ENCODE assay signal across 8 mouse cellular contexts in genomic region chr4:133378236-133379045, GRCm38 (mm10). TPM values are rescaled to one million over a fixed set of nuclear protein-coding genes. Genes with fewer than 3 reads are reported as not detected.
DNase-seq lines count a peak whose midpoint lies in the region; ATAC-seq and TF ChIP-seq lines count a peak whose summit lies in the region.

No protein-coding gene starts in this region.

- H3K9ac ChIP-seq in kidney, embryonic 15.5 days: 0 out of 2 replicates have a peak overlapping the region, but pooled peaks have one; percentile 10
- peak overlapping the region; percentile 7; the same call in 1 of the 2 replicates for H3K9ac ChIP-seq in ES-Bruce4 (ENCODE audit: low read depth, poor library complexity, severe bottlenecking)
- H3K9ac ChIP-seq in forebrain, embryonic 14.5 days (ENCODE audit: low read length): peak overlapping the region; percentile 32; the same call in 1 of the 2 replicates
- H3K9ac ChIP-seq in limb, embryonic 12.5 days (replicated peaks): peak overlapping the region; percentile 31; the same call in 1 of the 2 replicates
- H3K9ac ChIP-seq in neural tube, embryonic 15.5 days (replicated peaks): peak overlapping the region; percentile 9; the same call in 1 of the 2 replicates

- peaks cover 7% of the 10 kb centered on the region for H3K36me3 ChIP-seq in kidney, embryonic 15.5 days
- H3K36me3 ChIP-seq in ES-Bruce4 (ENCODE audit: control insufficient read depth, insufficient read depth, low read length, poor library complexity, severe bottlenecking): no peaks in the 10 kb centered on the region
- H3K36me3 ChIP-seq in forebrain, embryonic 14.5 days (ENCODE audit: control insufficient read depth, insufficient read depth, low read length): no peaks in the 10 kb centered on the region
- peaks cover 18% of the 10 kb centered on the region for H3K36me3 ChIP-seq in limb, embryonic 12.5 days
- no peaks in the 10 kb centered on the region for H3K36me3 ChIP-seq in neural tube, embryonic 15.5 days

- ATAC-seq in kidney, embryonic 15.5 days (replicated peaks; ENCODE audit: low FRiP score): peak; percentile 81
- no peak for ATAC-seq in forebrain, embryonic 14.5 days
- ATAC-seq in limb, embryonic 12.5 days (ENCODE audit: insufficient number of reproducible peaks, insufficient read depth, low FRiP score, low TSS enrichment, low read depth): no peak
- 0 out of 2 replicates have a peak, but pooled peaks have one; percentile 45 for ATAC-seq in neural tube, embryonic 15.5 days (ENCODE audit: low FRiP score)

- no peak for TF ChIP-seq POLR2A in ES-Bruce4 (IDR thresholded peaks at IDR 0.05; ENCODE audit: insufficient read depth, low read length)

- no peaks in the 10 kb centered on the region for H3K27me3 ChIP-seq in kidney, embryonic 15.5 days
- no peaks in the 10 kb centered on the region for H3K27me3 ChIP-seq in ES-Bruce4 (ENCODE audit: control insufficient read depth, insufficient read depth, low read length, poor library complexity, severe bottlenecking)
- H3K27me3 ChIP-seq in forebrain, embryonic 14.5 days (replicated peaks; ENCODE audit: control insufficient read depth, insufficient read depth, low read length): no peaks in the 10 kb centered on the region
- H3K27me3 ChIP-seq in limb, embryonic 12.5 days: no peaks in the 10 kb centered on the region
- H3K27me3 ChIP-seq in neural tube, embryonic 15.5 days (replicated peaks): no peaks in the 10 kb centered on the region

- H3K4me1 ChIP-seq in kidney, embryonic 15.5 days: peaks cover 57% of the 10 kb centered on the region
- peaks cover 12% of the 10 kb centered on the region for H3K4me1 ChIP-seq in ES-Bruce4 (ENCODE audit: control insufficient read depth, insufficient read depth, low read length)
- peaks cover 3% of the 10 kb centered on the region for H3K4me1 ChIP-seq in forebrain, embryonic 14.5 days (ENCODE audit: control insufficient read depth, insufficient read depth, low read length)
- peaks cover 55% of the 10 kb centered on the region for H3K4me1 ChIP-seq in limb, embryonic 12.5 days (replicated peaks)
- H3K4me1 ChIP-seq in neural tube, embryonic 15.5 days: peaks cover 51% of the 10 kb centered on the region

- TF ChIP-seq EP300 in ES-Bruce4 (IDR thresholded peaks at IDR 0.05; ENCODE audit: insufficient read depth, low read depth, low read length): 0 out of 2 replicates have a peak, but pooled peaks have one; percentile 12

- peak overlapping the region; percentile 80 for H3K27ac ChIP-seq in kidney, embryonic 15.5 days
- H3K27ac ChIP-seq in ES-Bruce4 (ENCODE audit: insufficient read depth, low read length): peak overlapping the region; percentile 62
- no peak overlapping the region for H3K27ac ChIP-seq in forebrain, embryonic 14.5 days (ENCODE audit: low read depth, low read length)
- peak overlapping the region; percentile 66 for H3K27ac ChIP-seq in limb, embryonic 12.5 days
- peak overlapping the region; percentile 58 for H3K27ac ChIP-seq in neural tube, embryonic 15.5 days (replicated peaks)

- no peak overlapping the region for H3K4me3 ChIP-seq in kidney, embryonic 15.5 days (replicated peaks)
- H3K4me3 ChIP-seq in ES-Bruce4 (ENCODE audit: low read depth, low read length): no peak overlapping the region
- no peak overlapping the region for H3K4me3 ChIP-seq in forebrain, embryonic 14.5 days (ENCODE audit: low read depth, low read length)
- H3K4me3 ChIP-seq in limb, embryonic 12.5 days (replicated peaks): no peak overlapping the region
- no peak overlapping the region for H3K4me3 ChIP-seq in neural tube, embryonic 15.5 days (replicated peaks)

- TF ChIP-seq CTCF in ES-Bruce4 (IDR thresholded peaks at IDR 0.05; ENCODE audit: low read depth, low read length): no peak

- 20% methylated on average over 13 of the region's 13 CpGs for WGBS in kidney, embryonic 15.5 days
- WGBS in forebrain, embryonic 14.5 days: 12% methylated on average over 13 of the region's 13 CpGs
- WGBS in limb, embryonic 12.5 days: 5% methylated on average over 13 of the region's 13 CpGs
- WGBS in neural tube, embryonic 15.5 days: 22% methylated on average over 13 of the region's 13 CpGs

- no peak for DNase-seq in kidney, adult 18-20 months
- peak; percentile 91 for DNase-seq in brain, adult 2 months (ENCODE audit: low read depth, low spot score)
- peak; percentile 33 for DNase-seq in forebrain, embryonic 14.5 days (ENCODE audit: low spot score)
- no peak for DNase-seq in layer of hippocampus, adult 9-10 months (ENCODE audit: low spot score)

- no peaks in the 10 kb centered on the region for H3K9me3 ChIP-seq in kidney, embryonic 15.5 days (replicated peaks)
- no peaks in the 10 kb centered on the region for H3K9me3 ChIP-seq in ES-Bruce4 (replicated peaks; ENCODE audit: control insufficient read depth, insufficient read depth, low read length, poor library complexity, severe bottlenecking)
- H3K9me3 ChIP-seq in forebrain, embryonic 14.5 days (replicated peaks; ENCODE audit: control insufficient read depth, low read length): no peaks in the 10 kb centered on the region
- no peaks in the 10 kb centered on the region for H3K9me3 ChIP-seq in limb, embryonic 12.5 days
- no peaks in the 10 kb centered on the region for H3K9me3 ChIP-seq in neural tube, embryonic 15.5 days (replicated peaks)

- H3K4me2 ChIP-seq in kidney, embryonic 15.5 days: peak overlapping the region; percentile 22; the same call in 1 of the 2 replicates
- H3K4me2 ChIP-seq in forebrain, embryonic 14.5 days (ENCODE audit: low read length): no peak overlapping the region
- peak overlapping the region; percentile 26 for H3K4me2 ChIP-seq in limb, embryonic 12.5 days
- H3K4me2 ChIP-seq in neural tube, embryonic 15.5 days: no peak overlapping the region; the same call in 1 of the 2 replicates

RNA-seq across cellular contexts. Expression of gene Slc9a1, which starts 8.9 kb away (rescaled TPM):
- polyA plus RNA-seq in kidney, embryonic 15.5 days (2015; fragmentation: Nextera tagmentation; extraction: Ambion mirVana): 7.5 and 8.3 TPM in 2 replicates
- polyA plus RNA-seq in ES-Bruce4 (2011; ENCODE audit: insufficient read depth, insufficient read length, low read depth, missing spikeins): 18.4 and 21.4 TPM in 2 replicates
- 4.4 and 7.3 TPM in 2 replicates for polyA plus RNA-seq in forebrain, embryonic 14.5 days (2014; fragmentation: Nextera tagmentation; extraction: Ambion mirVana)
- 7.3 and 7.8 TPM in 2 replicates for polyA plus RNA-seq in limb, embryonic 12.5 days (2016; fragmentation: Nextera tagmentation; extraction: Ambion mirVana)
- polyA plus RNA-seq in neural tube, embryonic 15.5 days (2015; fragmentation: Nextera tagmentation; extraction: Ambion mirVana): 8.4 and 9.9 TPM in 2 replicates

RNA-seq across cellular contexts. Expression of gene Wdtc1, which starts 25.2 kb away (rescaled TPM):
- polyA plus RNA-seq in kidney, embryonic 15.5 days (2015; fragmentation: Nextera tagmentation; extraction: Ambion mirVana): 12.0 and 13.1 TPM in 2 replicates
- polyA plus RNA-seq in ES-Bruce4 (2011; ENCODE audit: insufficient read depth, insufficient read length, low read depth, missing spikeins): 69.2 and 71.5 TPM in 2 replicates
- 17.5 and 18.9 TPM in 2 replicates for polyA plus RNA-seq in forebrain, embryonic 14.5 days (2014; fragmentation: Nextera tagmentation; extraction: Ambion mirVana)
- polyA plus RNA-seq in limb, embryonic 12.5 days (2016; fragmentation: Nextera tagmentation; extraction: Ambion mirVana): 12.2 and 17.6 TPM in 2 replicates
- 19.3 and 19.6 TPM in 2 replicates for polyA plus RNA-seq in neural tube, embryonic 15.5 days (2015; fragmentation: Nextera tagmentation; extraction: Ambion mirVana)

Comparison
In these comparisons a context has a peak if more than half of its experiments do, and no peak if none do; other contexts are left out.
1. ATAC-seq: peak in kidney, embryonic 15.5 days (single experiment) and neural tube, embryonic 15.5 days (single experiment); none in forebrain, embryonic 14.5 days (single experiment) and limb, embryonic 12.5 days (single experiment).
2. H3K4me2 ChIP-seq: peak in kidney, embryonic 15.5 days (single experiment) and limb, embryonic 12.5 days (single experiment); none in forebrain, embryonic 14.5 days (single experiment) and neural tube, embryonic 15.5 days (single experiment).
3. DNase-seq: peak in brain, adult 2 months (single experiment) and forebrain, embryonic 14.5 days (single experiment); none in kidney, adult 18-20 months (single experiment) and layer of hippocampus, adult 9-10 months (single experiment).
4. Peak in every context shown above with its lines, with median percentiles within 50 percentile points of each other: H3K9ac ChIP-seq.